Mouse (Mus musculus): ENCODE measurements around the gene Mthfr. TPM values are rescaled to one million over a fixed set of nuclear protein-coding genes. Genes with fewer than 3 reads are reported as not detected.

Mthfr gene
- polyA plus RNA-seq, 1 experiment: 32.2 TPM

GRCm38 (mm10) chr4:148075259-148075658, 36.4 kb downstream of the Mthfr start:
- TF ChIP-seq CTCF (IDR thresholded peaks at IDR 0.05; ENCODE audit: extremely low read depth, insufficient read depth, low read length) (no peak), POLR2A (IDR thresholded peaks at IDR 0.05; ENCODE audit: extremely low read depth, insufficient read depth, low read length) (no peak)
- Histone ChIP-seq H3K4me3 (ENCODE audit: insufficient read depth, low read length) (0 out of 2 replicates have a peak overlapping the region, but pooled peaks have one; percentile 13), H3K27ac (ENCODE audit: insufficient read depth, low read length) (no peak overlapping the region), H3K4me1 (ENCODE audit: control insufficient read depth, insufficient read depth, low read length) (no peaks in the 10 kb centered on the region)

DNA sequence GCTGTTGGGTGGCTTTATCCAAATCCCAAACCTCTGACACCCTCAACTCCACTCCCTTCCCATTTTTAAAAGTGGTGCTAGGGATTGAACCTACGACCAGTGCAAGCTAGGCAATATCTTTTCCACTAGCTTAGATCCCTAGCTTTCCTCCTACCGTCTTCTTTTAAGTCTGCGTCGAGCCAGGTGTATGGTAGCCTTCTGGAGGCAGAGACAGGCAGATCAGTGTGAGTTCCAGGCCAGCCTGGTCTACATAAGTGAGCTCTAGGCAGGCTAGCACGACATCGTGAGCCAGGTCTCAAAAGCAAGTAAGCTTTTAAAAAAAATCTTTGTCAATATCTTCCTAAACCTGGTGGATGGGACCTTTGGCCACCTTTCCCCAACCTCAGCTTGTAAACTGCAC, 37.0 kb downstream of the Mthfr start:
- TF ChIP-seq POLR2A (IDR thresholded peaks at IDR 0.05; ENCODE audit: extremely low read depth, insufficient read depth, low read length) (no peak), CTCF (IDR thresholded peaks at IDR 0.05; ENCODE audit: extremely low read depth, insufficient read depth, low read length) (no peak)
- H3K4me1 ChIP-seq (ENCODE audit: control insufficient read depth, insufficient read depth, low read length): no peaks in the 10 kb centered on the region

DNA sequence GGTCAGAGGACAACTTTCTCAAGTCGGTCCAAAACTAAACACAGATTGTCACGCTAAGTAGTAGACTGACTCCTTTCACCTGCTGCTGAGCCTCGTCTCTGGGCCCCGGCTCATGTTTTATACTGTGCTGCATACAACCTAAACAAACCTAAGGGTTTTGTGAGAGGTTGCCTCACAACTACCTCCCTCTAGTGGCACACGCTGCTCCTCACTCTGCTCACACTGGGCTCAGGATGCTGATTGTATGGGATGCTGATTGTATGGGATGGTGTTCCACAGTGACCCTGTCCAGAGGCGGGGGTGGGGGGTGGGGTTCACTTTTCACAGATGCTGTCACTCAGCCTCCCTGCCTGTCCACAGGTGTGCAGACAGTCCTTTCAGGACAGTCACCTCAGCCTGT, 40.3 kb downstream of the Mthfr start:
- H3K27ac ChIP-seq (ENCODE audit: insufficient read depth, low read length): no peak overlapping the region
- no peak overlapping the region for H3K4me3 ChIP-seq (ENCODE audit: insufficient read depth, low read length)
- no peaks in the 10 kb centered on the region for H3K4me1 ChIP-seq (ENCODE audit: control insufficient read depth, insufficient read depth, low read length)
- TF ChIP-seq CTCF (IDR thresholded peaks at IDR 0.05; ENCODE audit: extremely low read depth, insufficient read depth, low read length) (peak; percentile 48), POLR2A (IDR thresholded peaks at IDR 0.05; ENCODE audit: extremely low read depth, insufficient read depth, low read length) (no peak)

More for the DNA sequence above, 37.0 kb downstream of the Mthfr start:
- Histone ChIP-seq H3K27ac (ENCODE audit: insufficient read depth, low read length) (no peak overlapping the region), H3K4me3 (ENCODE audit: insufficient read depth, low read length) (no peak overlapping the region)

DNA sequence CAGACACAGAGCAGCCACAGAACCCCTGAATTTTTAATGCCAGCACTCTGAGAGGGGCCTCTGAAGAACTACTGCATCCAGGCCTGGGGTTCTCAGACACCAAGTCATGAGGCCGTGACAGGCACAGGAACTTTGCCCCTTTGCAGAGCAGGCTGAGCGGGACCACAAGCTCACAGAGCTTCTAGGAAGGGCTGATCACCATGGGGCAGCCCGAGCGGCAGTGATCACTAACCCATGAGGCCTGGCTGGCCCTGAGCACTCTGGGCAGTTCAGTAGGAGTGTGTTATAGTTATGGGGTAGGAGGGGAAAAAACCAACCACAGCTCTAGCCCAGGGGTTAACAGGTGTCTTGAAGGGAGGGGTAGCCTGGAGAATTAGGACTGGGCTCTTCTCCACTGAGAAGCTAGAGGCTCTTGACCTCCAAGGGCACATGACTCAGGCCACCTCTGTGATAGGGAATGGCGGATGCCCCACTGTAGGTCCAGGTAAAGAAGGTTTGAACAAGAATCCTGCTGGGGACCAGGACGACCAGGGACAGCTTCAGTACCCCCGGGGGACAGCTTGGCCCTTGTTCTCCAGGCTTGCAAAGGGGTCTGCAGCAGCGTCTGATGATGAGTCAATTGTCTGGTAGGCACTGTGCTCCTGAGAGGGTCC, 41.2 kb downstream of the Mthfr start:
- no peak overlapping the region for H3K27ac ChIP-seq (ENCODE audit: insufficient read depth, low read length)
- TF ChIP-seq POLR2A (IDR thresholded peaks at IDR 0.05; ENCODE audit: extremely low read depth, insufficient read depth, low read length) (no peak), CTCF (IDR thresholded peaks at IDR 0.05; ENCODE audit: extremely low read depth, insufficient read depth, low read length) (no peak)
- no peak overlapping the region for H3K4me3 ChIP-seq (ENCODE audit: insufficient read depth, low read length)
- no peaks in the 10 kb centered on the region for H3K4me1 ChIP-seq (ENCODE audit: control insufficient read depth, insufficient read depth, low read length)

- TF ChIP-seq CTCF (IDR thresholded peaks at IDR 0.05; ENCODE audit: extremely low read depth, insufficient read depth, low read length): no peak
- no peak for TF ChIP-seq POLR2A (IDR thresholded peaks at IDR 0.05; ENCODE audit: extremely low read depth, insufficient read depth, low read length)
- H3K4me1 ChIP-seq (ENCODE audit: control insufficient read depth, insufficient read depth, low read length): no peaks in the 10 kb centered on the region
- H3K27ac ChIP-seq (ENCODE audit: insufficient read depth, low read length): no peak overlapping the region
- no peak overlapping the region for H3K4me3 ChIP-seq (ENCODE audit: insufficient read depth, low read length)
Observed at GRCm38 (mm10) chr4:148080597-148080973, 41.7 kb downstream of the Mthfr start.

DNA sequence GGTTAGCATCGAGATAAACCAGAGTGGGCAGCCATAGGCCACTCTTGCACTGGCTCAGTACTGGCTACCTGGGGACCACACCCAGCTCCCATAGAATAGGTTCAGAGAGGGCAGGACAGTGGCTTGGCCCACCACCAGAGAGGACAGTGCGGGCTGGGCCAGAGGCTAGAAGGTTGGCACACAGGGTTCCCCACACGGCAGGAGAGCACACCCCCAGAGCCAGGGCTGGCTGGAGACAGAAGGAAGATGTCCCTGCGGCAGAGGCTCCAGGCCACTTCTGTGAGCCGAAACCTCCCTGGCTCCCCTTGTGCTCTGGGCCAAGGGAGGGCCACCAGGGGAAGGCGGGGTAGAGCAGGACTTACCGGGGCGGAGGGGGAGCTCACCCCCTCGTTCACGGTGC, 42.3 kb downstream of the Mthfr start:
- Histone ChIP-seq H3K4me3 (ENCODE audit: insufficient read depth, low read length) (no peak overlapping the region), H3K4me1 (ENCODE audit: control insufficient read depth, insufficient read depth, low read length) (no peaks in the 10 kb centered on the region), H3K27ac (ENCODE audit: insufficient read depth, low read length) (no peak overlapping the region)
- no peak for TF ChIP-seq CTCF (IDR thresholded peaks at IDR 0.05; ENCODE audit: extremely low read depth, insufficient read depth, low read length)
- TF ChIP-seq POLR2A (IDR thresholded peaks at IDR 0.05; ENCODE audit: extremely low read depth, insufficient read depth, low read length): no peak

- H3K4me1 ChIP-seq (ENCODE audit: control insufficient read depth, insufficient read depth, low read length): no peaks in the 10 kb centered on the region
- no peak overlapping the region for H3K4me3 ChIP-seq (ENCODE audit: insufficient read depth, low read length)
- TF ChIP-seq POLR2A (IDR thresholded peaks at IDR 0.05; ENCODE audit: extremely low read depth, insufficient read depth, low read length) (no peak), CTCF (IDR thresholded peaks at IDR 0.05; ENCODE audit: extremely low read depth, insufficient read depth, low read length) (peak; percentile 62)
- H3K27ac ChIP-seq (ENCODE audit: insufficient read depth, low read length): no peak overlapping the region
Observed at GRCm38 (mm10) chr4:148082257-148083044, 43.6 kb downstream of the Mthfr start.

- Histone ChIP-seq H3K4me3 (ENCODE audit: insufficient read depth, low read length) (no peak overlapping the region), H3K27ac (ENCODE audit: insufficient read depth, low read length) (no peak overlapping the region), H3K4me1 (ENCODE audit: control insufficient read depth, insufficient read depth, low read length) (no peaks in the 10 kb centered on the region)
- TF ChIP-seq POLR2A (IDR thresholded peaks at IDR 0.05; ENCODE audit: extremely low read depth, insufficient read depth, low read length) (no peak), CTCF (IDR thresholded peaks at IDR 0.05; ENCODE audit: extremely low read depth, insufficient read depth, low read length) (no peak)
Observed at GRCm38 (mm10) chr4:148083176-148083899, 44.5 kb downstream of the Mthfr start.

DNA sequence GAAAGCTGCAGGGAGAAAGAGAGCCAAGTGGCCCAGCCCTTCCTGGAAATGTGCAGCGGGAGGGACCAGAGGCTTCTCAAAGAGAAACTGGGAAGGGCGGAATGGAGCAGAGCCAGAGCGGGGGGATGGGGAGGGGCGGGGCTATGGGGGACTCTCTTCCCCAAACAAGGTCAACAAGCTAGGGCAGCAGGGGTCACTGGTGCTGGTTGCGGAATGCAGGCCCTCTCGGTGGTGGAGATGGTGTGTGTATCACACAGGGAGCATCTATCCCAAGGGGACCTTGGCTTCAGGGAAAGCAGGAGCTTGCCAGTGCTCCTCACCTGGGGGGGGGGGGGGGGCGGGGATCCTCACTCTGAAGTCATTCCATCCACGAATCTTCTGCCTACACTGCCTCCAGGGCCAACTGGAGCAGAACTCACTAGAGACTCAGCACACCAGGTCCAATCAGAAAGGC, 45.4 kb downstream of the Mthfr start:
- TF ChIP-seq CTCF (IDR thresholded peaks at IDR 0.05; ENCODE audit: extremely low read depth, insufficient read depth, low read length) (no peak), POLR2A (IDR thresholded peaks at IDR 0.05; ENCODE audit: extremely low read depth, insufficient read depth, low read length) (no peak)
- Histone ChIP-seq H3K27ac (ENCODE audit: insufficient read depth, low read length) (no peak overlapping the region), H3K4me3 (ENCODE audit: insufficient read depth, low read length) (no peak overlapping the region)

More for the DNA sequence above, 45.4 kb downstream of the Mthfr start:
- H3K4me1 ChIP-seq (ENCODE audit: control insufficient read depth, insufficient read depth, low read length): no peaks in the 10 kb centered on the region

Measured in cortical plate, adult 2 months (tissue).